Mouse (Mus musculus) liver, embryonic 14.5 days (tissue): ENCODE data around the gene Xpot. TPM values are rescaled to one million over a fixed set of nuclear protein-coding genes. Genes with fewer than 3 reads are reported as not detected.
A peak's percentile ranks its signal among the peaks of the same experiment; 100 is the strongest.

Experiments used
- ATAC-seq: fragments of 200-750 bp; cut with Nextera tagmentation; 2 replicates; pipeline ENCODE4 v1.8.0; 2017; ENCODE audit warnings: moderate number of reproducible peaks, mild to moderate bottlenecking, moderate library complexity; ENCODE audit not compliant: insufficient read depth
- DNase-seq, 3 experiments: peaks; one replicate each; pipeline ENCODE4 v3.0.0-alpha.2; 2012 to 2013; ENCODE audit warnings: low read depth in 3 of 3, low spot score in 3 of 3
- H3K27ac ChIP-seq: fragments of 300-500 bp; sonication (generic); 2 replicates; pipeline ENCODE4 v1.5.1; 2014; ENCODE audit warnings: moderate library complexity, mild to moderate bottlenecking, control low read depth, inconsistent platforms
- H3K27me3 ChIP-seq: fragments of 300-500 bp; sonication (generic); 2 replicates; pipeline ENCODE4 v1.6.1; 2014; ENCODE audit warnings: mild to moderate bottlenecking, low read length, moderate library complexity; ENCODE audit not compliant: control insufficient read depth, insufficient read depth
- H3K36me3 ChIP-seq: fragments of 300-500 bp; sonication (generic); replicated peaks from 2 replicates; pipeline ENCODE4 v1.6.1; 2014; ENCODE audit warnings: low read depth; ENCODE audit not compliant: control insufficient read depth, insufficient read depth
- H3K4me1 ChIP-seq, 2 experiments: fragments of 200-500 bp in 1 of 2; fragments of 300-500 bp in 1 of 2; sonication (generic) in 1 of 2; replicated peaks; 2 replicates each; pipeline ENCODE4 v1.6.1; 2012 to 2014; ENCODE audit warnings: antibody characterized with exemption in 1 of 2, inconsistent platforms in 1 of 2, low read length in 1 of 2; ENCODE audit not compliant: control insufficient read depth in 2 of 2, insufficient read depth in 2 of 2
- H3K4me2 ChIP-seq: fragments of 300-500 bp; sonication (generic); 2 replicates; pipeline ENCODE4 v1.6.1; 2014; ENCODE audit warnings: low read depth, mild to moderate bottlenecking, control low read depth, moderate library complexity
- H3K4me3 ChIP-seq, 2 experiments: fragments of 200-500 bp in 1 of 2; fragments of 300-500 bp in 1 of 2; sonication (generic) in 1 of 2; 2 replicates each; pipeline ENCODE4 v1.5.1; 2012 to 2014; ENCODE audit warnings: low read depth in 2 of 2, low read length in 2 of 2, mild to moderate bottlenecking in 2 of 2, control low read depth in 1 of 2, inconsistent platforms in 1 of 2, moderate library complexity in 1 of 2; ENCODE audit not compliant: insufficient read depth in 1 of 2
- H3K9ac ChIP-seq: fragments of 300-500 bp; sonication (generic); replicated peaks from 2 replicates; pipeline ENCODE4 v1.6.1; 2014; ENCODE audit warnings: mild to moderate bottlenecking, control low read depth, moderate library complexity
- H3K9me3 ChIP-seq: fragments of 300-500 bp; sonication (generic); 2 replicates; pipeline ENCODE4 v1.6.1; 2016; ENCODE audit warnings: low read length, mixed read lengths; ENCODE audit not compliant: control insufficient read depth
- CTCF ChIP-seq: IDR thresholded peaks from 2 replicates; pipeline ENCODE4 v1.5.1; 2016; ENCODE audit warnings: antibody characterized with exemption, low read depth, control low read depth
- EP300 ChIP-seq: IDR thresholded peaks from 2 replicates; pipeline ENCODE4 v1.6.1; 2016; ENCODE audit warnings: antibody characterized with exemption, low read depth
- WGBS: fragments of 180-500 bp; shearing (Covaris S2); extraction: QIAGEN DNeasy Blood & Tissue Kit; methylation state at CpG from one replicate; pipeline ENCODE4 v1.1.7; 2014; ENCODE audit not compliant: insufficient replicate concordance; 5-methylcytosine and 5-hydroxymethylcytosine counted together
- polyA plus RNA-seq, 2 experiments: library from polyadenylated mRNA; depleted of rRNA in 1 of 2; stranded (reverse) in 1 of 2; unstranded in 1 of 2; fragments of >200 nt; fragmentation: Nextera tagmentation in 1 of 2; extraction: Ambion mirVana in 1 of 2; gene quantifications; 2 replicates each; pipeline versions ENCODE4 v1.2.1 to v1.2.3; 2012 to 2014

The Xpot gene
- polyA plus RNA-seq, 2 experiments, result 26.2 to 40.3 TPM

GRCm38 (mm10) chr10:121628561-121629040 lies 2.5 kb upstream of the Xpot start:
- no peak for DNase-seq
- WGBS, result 68% methylated on average over 6 of the region's 6 CpGs
- H3K36me3 ChIP-seq, result no peaks in the 10 kb centered on the region
- TF ChIP-seq CTCF (no peak), EP300 (no peak)
- no peaks in the 10 kb centered on the region for H3K9me3 ChIP-seq
- H3K4me3 ChIP-seq, result no peak overlapping the region
- H3K4me1 ChIP-seq, result peaks cover 16 to 21% of the 10 kb centered on the region in 2 experiments
- H3K27ac ChIP-seq, result no peak overlapping the region
- no peak for ATAC-seq
- no peak overlapping the region for H3K4me2 ChIP-seq
- H3K9ac ChIP-seq, result no peak overlapping the region
- no peaks in the 10 kb centered on the region for H3K27me3 ChIP-seq

- no peaks in the 10 kb centered on the region for H3K9me3 ChIP-seq
- peaks cover 16 to 23% of the 10 kb centered on the region in 2 experiments for H3K4me1 ChIP-seq
- peaks cover 6% of the 10 kb centered on the region; the same call in 1 of the 2 replicates for H3K36me3 ChIP-seq
- TF ChIP-seq EP300 (no peak), CTCF (no peak)
- peak overlapping the region; percentile 80 for H3K4me2 ChIP-seq
- no peak for ATAC-seq
- H3K27ac ChIP-seq, result no peak overlapping the region
- 61% methylated on average over 10 of the region's 10 CpGs for WGBS
- H3K9ac ChIP-seq, result no peak overlapping the region
- no peaks in the 10 kb centered on the region for H3K27me3 ChIP-seq
- no peak overlapping the region; a peak in 1 of 4 replicates for H3K4me3 ChIP-seq
- DNase-seq, result no peak
Measured at GRCm38 (mm10) chr10:121627216-121627852, 1.2 kb upstream of the Xpot start.

- Histone ChIP-seq H3K4me1 (peaks cover 16 to 23% of the 10 kb centered on the region in 2 experiments), H3K9ac (peak overlapping the region; percentile 80), H3K27me3 (no peaks in the 10 kb centered on the region), H3K4me2 (peak overlapping the region; percentile 80), H3K4me3 (peak overlapping the region; percentile 68 to 75), H3K27ac (peak overlapping the region; percentile 46), H3K9me3 (no peaks in the 10 kb centered on the region), H3K36me3 (peaks cover 21% of the 10 kb centered on the region)
- ATAC-seq, result peak; percentile 58; the same call in 1 of the 2 replicates
- TF ChIP-seq EP300 (no peak; the same call in 1 of the 2 replicates), CTCF (no peak)
- DNase-seq, result peak in 2 of 3 experiments; percentile 24 to 44
- under 1% methylated on average over 41 of the region's 41 CpGs for WGBS
Measured at GRCm38 (mm10) chr10:121625407-121626185, 536 bp downstream of the Xpot start.

GRCm38 (mm10) chr10:121625006-121625405 lies 1.1 kb downstream of the Xpot start:
- TF ChIP-seq CTCF, result no peak
- TF ChIP-seq EP300, result no peak
- Histone ChIP-seq H3K27ac (peak overlapping the region; percentile 46), H3K4me3 (peak overlapping the region; percentile 68 to 75), H3K9ac (peak overlapping the region; percentile 80), H3K36me3 (peaks cover 26% of the 10 kb centered on the region), H3K4me1 (peaks cover 16 to 23% of the 10 kb centered on the region in 2 experiments), H3K9me3 (no peaks in the 10 kb centered on the region), H3K27me3 (no peaks in the 10 kb centered on the region), H3K4me2 (peak overlapping the region; percentile 80)
- 4% methylated on average over 9 of the region's 9 CpGs for WGBS
- DNase-seq (no peak), ATAC-seq (no peak)

- Histone ChIP-seq H3K9ac (no peak overlapping the region), H3K27ac (no peak overlapping the region), H3K4me1 (peaks cover 16 to 23% of the 10 kb centered on the region in 2 experiments), H3K4me3 (no peak overlapping the region), H3K9me3 (no peaks in the 10 kb centered on the region), H3K4me2 (peak overlapping the region; percentile 80), H3K36me3 (peaks cover 32% of the 10 kb centered on the region), H3K27me3 (no peaks in the 10 kb centered on the region)
- TF ChIP-seq EP300 (no peak), CTCF (no peak)
- no peak for ATAC-seq
- WGBS, result 74% methylated on average over 7 of the region's 7 CpGs
- no peak for DNase-seq
Measured at GRCm38 (mm10) chr10:121623670-121624069, 2.5 kb downstream of the Xpot start.
